Mouse (Mus musculus): Measurements from ENCODE around the gene Usp13. TPM values are rescaled to one million over a fixed set of nuclear protein-coding genes. Genes with fewer than 3 reads are reported as not detected.

The Usp13 gene
- polyA plus RNA-seq, 1 experiment from 2014 or later, result 3.8 TPM

DNA sequence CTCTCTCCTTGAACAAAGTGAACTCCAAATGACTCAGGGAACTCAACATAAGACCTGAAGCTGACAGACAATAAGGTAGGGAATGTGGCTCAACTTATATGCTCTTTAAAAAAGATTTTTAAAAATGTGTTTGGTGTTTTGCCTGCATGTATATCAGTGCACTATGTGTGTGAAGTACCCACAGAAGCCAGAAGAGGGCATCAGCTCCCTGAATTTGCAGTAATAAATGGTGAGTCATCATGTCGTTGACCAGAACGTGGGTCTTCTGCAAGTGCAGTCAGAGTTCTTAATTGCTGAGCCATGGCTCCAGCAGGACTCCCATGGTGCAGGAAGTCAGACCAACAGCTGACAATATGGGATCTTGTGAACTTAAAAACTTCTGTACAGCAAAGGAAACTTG lies 148.2 kb downstream of the Usp13 start:
- Histone ChIP-seq H3K36me3 (ENCODE audit: control insufficient read depth, insufficient read depth, low read length) (no peaks in the 10 kb centered on the region), H3K4me1 (ENCODE audit: control insufficient read depth, insufficient read depth, low read length) (no peaks in the 10 kb centered on the region), H3K9ac (ENCODE audit: low read length) (no peak overlapping the region), H3K9me3 (ENCODE audit: control insufficient read depth, low read length) (no peaks in the 10 kb centered on the region), H3K27ac (replicated peaks; ENCODE audit: low read depth, low read length) (no peak overlapping the region), H3K4me2 (ENCODE audit: low read depth, severe bottlenecking) (no peak overlapping the region), H3K27me3 (ENCODE audit: control insufficient read depth, insufficient read depth, low read length) (no peaks in the 10 kb centered on the region), H3K4me3 (ENCODE audit: low read depth, low read length) (no peak overlapping the region)
- ATAC-seq (ENCODE audit: insufficient number of reproducible peaks, low FRiP score, low TSS enrichment, low read depth), result no peak
- DNase-seq (ENCODE audit: low spot score), result peak; percentile 61
- WGBS, result 0% methylated on average over 2 of the region's 2 CpGs

DNA sequence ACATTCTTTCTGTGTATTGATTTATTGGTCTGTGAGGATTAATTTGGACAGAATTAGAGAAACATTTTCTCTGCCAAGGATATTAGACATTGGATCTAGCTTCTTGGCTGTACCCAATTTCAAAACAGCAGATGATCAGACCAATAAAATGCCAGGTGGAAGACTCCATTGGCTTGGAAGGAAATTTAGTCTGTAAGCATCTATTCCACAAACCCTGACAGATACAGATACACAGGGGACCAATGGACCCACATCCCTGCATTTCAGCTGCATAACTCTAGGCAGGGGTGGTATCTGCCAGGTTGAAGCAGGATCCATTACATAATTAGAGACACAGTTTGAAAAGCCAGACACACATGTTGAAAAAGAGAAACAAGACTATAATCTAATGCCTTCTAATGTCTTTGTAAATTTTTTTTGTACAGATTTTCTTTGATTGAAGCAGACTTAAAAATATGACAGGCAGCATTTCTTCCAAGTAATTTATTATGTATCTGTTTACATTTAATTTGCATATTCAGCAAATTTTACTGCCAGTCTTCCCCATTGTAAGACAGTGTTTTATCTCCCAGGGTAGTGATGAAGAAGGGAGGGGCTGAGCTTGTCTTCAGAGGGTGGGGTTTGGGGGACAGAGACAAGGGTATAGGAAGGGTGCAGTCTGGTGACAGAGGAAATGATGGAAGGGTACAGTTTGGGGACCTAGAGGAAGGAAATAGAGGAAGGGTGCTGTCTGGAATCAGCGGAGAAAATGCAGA lies 151.5 kb downstream of the Usp13 start:
- no peak overlapping the region for H3K27ac ChIP-seq (replicated peaks; ENCODE audit: low read depth, low read length)
- DNase-seq (ENCODE audit: low spot score), result no peak
- no peaks in the 10 kb centered on the region for H3K9me3 ChIP-seq (ENCODE audit: control insufficient read depth, low read length)
- no peak for ATAC-seq (ENCODE audit: insufficient number of reproducible peaks, low FRiP score, low TSS enrichment, low read depth)
- no peak overlapping the region for H3K4me2 ChIP-seq (ENCODE audit: low read depth, severe bottlenecking)
- no peaks in the 10 kb centered on the region for H3K27me3 ChIP-seq (ENCODE audit: control insufficient read depth, insufficient read depth, low read length)
- H3K9ac ChIP-seq (ENCODE audit: low read length), result no peak overlapping the region
- no peaks in the 10 kb centered on the region for H3K4me1 ChIP-seq (ENCODE audit: control insufficient read depth, insufficient read depth, low read length)
- 74% methylated on average over 1 of the region's 1 CpGs for WGBS
- H3K4me3 ChIP-seq (ENCODE audit: low read depth, low read length), result no peak overlapping the region
- no peaks in the 10 kb centered on the region for H3K36me3 ChIP-seq (ENCODE audit: control insufficient read depth, insufficient read depth, low read length)

DNA sequence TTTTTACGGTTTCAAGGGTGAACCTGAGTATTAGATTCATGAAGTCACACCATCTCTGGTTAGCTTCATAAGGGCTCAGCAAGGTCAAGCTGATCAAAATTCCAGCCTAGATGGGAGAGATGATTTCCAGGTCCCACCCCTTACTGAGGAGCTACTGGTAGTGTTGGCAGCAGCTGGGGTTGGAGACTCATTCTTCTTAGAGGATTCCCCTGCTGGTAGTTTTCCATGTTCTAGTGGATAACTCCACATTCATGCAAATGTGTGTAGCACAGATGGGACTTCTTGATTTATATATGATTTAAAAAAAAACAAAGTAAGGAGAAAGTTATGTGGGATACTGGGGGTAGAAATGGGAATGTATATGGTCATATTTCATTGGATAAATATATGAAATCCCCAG lies 152.9 kb downstream of the Usp13 start:
- Histone ChIP-seq H3K9ac (ENCODE audit: low read length) (no peak overlapping the region), H3K4me1 (ENCODE audit: control insufficient read depth, insufficient read depth, low read length) (no peaks in the 10 kb centered on the region), H3K27me3 (ENCODE audit: control insufficient read depth, insufficient read depth, low read length) (no peaks in the 10 kb centered on the region), H3K4me3 (ENCODE audit: low read depth, low read length) (no peak overlapping the region), H3K36me3 (ENCODE audit: control insufficient read depth, insufficient read depth, low read length) (no peaks in the 10 kb centered on the region), H3K4me2 (ENCODE audit: low read depth, severe bottlenecking) (no peak overlapping the region), H3K27ac (replicated peaks; ENCODE audit: low read depth, low read length) (no peak overlapping the region), H3K9me3 (ENCODE audit: control insufficient read depth, low read length) (no peaks in the 10 kb centered on the region)
- ATAC-seq (ENCODE audit: insufficient number of reproducible peaks, low FRiP score, low TSS enrichment, low read depth) (no peak), DNase-seq (ENCODE audit: low spot score) (no peak)
- WGBS, result 96% methylated on average over 1 of the region's 1 CpGs

DNA sequence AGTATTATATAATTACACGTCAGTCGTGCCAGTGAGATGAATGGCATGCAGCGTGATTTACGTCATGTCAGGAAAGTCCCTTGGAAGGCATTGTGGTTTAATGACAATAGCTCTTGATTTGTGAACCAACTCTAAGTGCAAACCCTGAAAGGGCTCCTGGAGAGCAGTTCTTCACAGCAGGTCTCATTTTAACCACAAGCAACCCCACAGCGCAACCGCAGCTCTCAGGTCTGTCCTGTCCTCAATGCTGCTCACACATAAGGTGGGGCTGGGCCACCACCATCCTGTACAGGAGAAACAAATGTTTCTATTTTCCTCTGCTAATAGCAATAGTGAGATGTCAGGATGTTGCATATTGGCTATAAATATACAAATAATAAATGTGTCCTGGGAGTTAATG lies 161.9 kb downstream of the Usp13 start:
- Histone ChIP-seq H3K27me3 (ENCODE audit: control insufficient read depth, insufficient read depth, low read length) (no peaks in the 10 kb centered on the region), H3K27ac (replicated peaks; ENCODE audit: low read depth, low read length) (no peak overlapping the region), H3K4me2 (ENCODE audit: low read depth, severe bottlenecking) (no peak overlapping the region), H3K9me3 (ENCODE audit: control insufficient read depth, low read length) (no peaks in the 10 kb centered on the region), H3K4me3 (ENCODE audit: low read depth, low read length) (no peak overlapping the region), H3K4me1 (ENCODE audit: control insufficient read depth, insufficient read depth, low read length) (no peaks in the 10 kb centered on the region), H3K36me3 (ENCODE audit: control insufficient read depth, insufficient read depth, low read length) (no peaks in the 10 kb centered on the region), H3K9ac (ENCODE audit: low read length) (no peak overlapping the region)
- ATAC-seq (ENCODE audit: insufficient number of reproducible peaks, low FRiP score, low TSS enrichment, low read depth), result no peak
- DNase-seq (ENCODE audit: low spot score), result no peak
- WGBS, result 50% methylated on average over 6 of the region's 6 CpGs

DNA sequence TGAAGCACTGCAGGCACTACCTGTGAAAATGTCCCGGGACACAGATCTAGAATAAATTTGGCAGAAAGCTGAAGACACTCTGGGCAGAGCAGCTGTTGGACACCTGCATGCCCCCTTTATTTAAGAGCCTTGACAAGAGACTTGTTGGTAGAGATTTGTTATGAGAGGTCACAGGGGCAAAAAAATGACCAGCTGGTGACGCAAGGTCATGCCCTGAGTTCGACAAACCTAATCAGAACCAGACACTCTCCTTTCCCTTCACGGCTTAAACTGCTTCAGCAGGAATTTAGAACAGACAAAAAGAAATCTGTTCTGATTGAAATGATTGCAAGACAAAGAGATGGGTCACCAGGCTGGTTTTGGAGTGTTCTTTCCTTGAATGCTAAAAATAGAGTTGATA lies 162.6 kb downstream of the Usp13 start:
- 11% methylated on average over 4 of the region's 4 CpGs for WGBS
- no peak overlapping the region for H3K4me3 ChIP-seq (ENCODE audit: low read depth, low read length)
- H3K27me3 ChIP-seq (ENCODE audit: control insufficient read depth, insufficient read depth, low read length), result no peaks in the 10 kb centered on the region
- no peaks in the 10 kb centered on the region for H3K4me1 ChIP-seq (ENCODE audit: control insufficient read depth, insufficient read depth, low read length)
- H3K9me3 ChIP-seq (ENCODE audit: control insufficient read depth, low read length), result no peaks in the 10 kb centered on the region
- H3K4me2 ChIP-seq (ENCODE audit: low read depth, severe bottlenecking), result no peak overlapping the region
- H3K36me3 ChIP-seq (ENCODE audit: control insufficient read depth, insufficient read depth, low read length), result no peaks in the 10 kb centered on the region
- ATAC-seq (ENCODE audit: insufficient number of reproducible peaks, low FRiP score, low TSS enrichment, low read depth) (no peak), DNase-seq (ENCODE audit: low spot score) (no peak)
- H3K9ac ChIP-seq (ENCODE audit: low read length), result no peak overlapping the region
- H3K27ac ChIP-seq (replicated peaks; ENCODE audit: low read depth, low read length), result no peak overlapping the region

DNA sequence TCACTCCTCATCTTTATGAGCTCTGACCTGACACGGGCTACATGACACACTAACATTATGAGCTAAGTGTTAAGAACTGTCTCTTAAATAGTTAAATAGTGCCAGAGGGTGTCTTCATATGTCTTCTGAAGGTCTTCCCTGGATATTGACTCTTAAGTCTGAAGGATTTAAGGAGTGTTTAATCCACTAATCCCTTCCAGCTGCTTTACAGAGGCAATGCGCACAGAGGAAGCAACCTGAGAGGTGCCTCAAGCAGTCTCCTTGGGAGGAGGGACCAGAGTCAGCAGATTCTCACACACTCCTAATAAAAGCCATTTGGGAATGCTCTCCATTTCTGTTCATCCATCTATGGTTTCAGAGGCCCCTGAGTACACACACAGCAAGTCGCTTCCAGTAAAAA lies 167.8 kb downstream of the Usp13 start:
- no peaks in the 10 kb centered on the region for H3K9me3 ChIP-seq (ENCODE audit: control insufficient read depth, low read length)
- no peaks in the 10 kb centered on the region for H3K4me1 ChIP-seq (ENCODE audit: control insufficient read depth, insufficient read depth, low read length)
- H3K4me2 ChIP-seq (ENCODE audit: low read depth, severe bottlenecking), result no peak overlapping the region
- no peak for DNase-seq (ENCODE audit: low spot score)
- H3K27ac ChIP-seq (replicated peaks; ENCODE audit: low read depth, low read length), result no peak overlapping the region
- no peaks in the 10 kb centered on the region for H3K36me3 ChIP-seq (ENCODE audit: control insufficient read depth, insufficient read depth, low read length)
- ATAC-seq (ENCODE audit: insufficient number of reproducible peaks, low FRiP score, low TSS enrichment, low read depth), result peak; percentile 65; the same call in 1 of the 2 replicates
- no peaks in the 10 kb centered on the region for H3K27me3 ChIP-seq (ENCODE audit: control insufficient read depth, insufficient read depth, low read length)
- H3K4me3 ChIP-seq (ENCODE audit: low read depth, low read length), result no peak overlapping the region
- WGBS, result 27% methylated on average over 3 of the region's 3 CpGs
- no peak overlapping the region for H3K9ac ChIP-seq (ENCODE audit: low read length)

Other genes with a start within 250 kb of the Usp13 start
- gene Gnb4, start 201.0 kb upstream of the Usp13 start, polyA plus RNA-seq (2014; fragmentation: Nextera tagmentation; extraction: Ambion mirVana), result 42.3 and 42.4 TPM in 2 replicates
- gene Actl6a, start 111.2 kb upstream of the Usp13 start, polyA plus RNA-seq (2014; fragmentation: Nextera tagmentation; extraction: Ambion mirVana), result 259 and 263 TPM in 2 replicates
- 297 and 325 TPM in 2 replicates for gene Ndufb5, start 80.6 kb upstream of the Usp13 start, polyA plus RNA-seq (2014; fragmentation: Nextera tagmentation; extraction: Ambion mirVana)
- gene Mrpl47, start 79.9 kb upstream of the Usp13 start, polyA plus RNA-seq (2014; fragmentation: Nextera tagmentation; extraction: Ambion mirVana), result 42.7 and 44.7 TPM in 2 replicates

Data from limb, embryonic 11.5 days (tissue).